Mouse (Mus musculus) lung, postnatal 0 days (tissue): ENCODE measurements around the gene Arl10. TPM values are rescaled to one million over a fixed set of nuclear protein-coding genes. Genes with fewer than 3 reads are reported as not detected.

ENCODE experiments used
- ATAC-seq: fragments of 200-750 bp; cut with Nextera tagmentation; 2 replicates; pipeline ENCODE4 v1.8.0; 2017; ENCODE audit warnings: moderate library complexity
- DNase-seq: peaks from one replicate; pipeline ENCODE4 v3.0.0-alpha.2; 2016; ENCODE audit warnings: low spot score
- H3K27ac ChIP-seq: fragments of 300-500 bp; sonication (generic); 2 replicates; pipeline ENCODE4 v1.5.1; 2014; ENCODE audit warnings: antibody characterized with exemption, mild to moderate bottlenecking, low read length, mixed read lengths
- H3K27me3 ChIP-seq: fragments of 300-500 bp; sonication (generic); replicated peaks from 2 replicates; pipeline ENCODE4 v1.6.1; 2014; ENCODE audit warnings: low read length, mixed read lengths; ENCODE audit not compliant: insufficient read depth
- H3K36me3 ChIP-seq: fragments of 300-500 bp; sonication (generic); 2 replicates; pipeline ENCODE4 v1.6.1; 2014; ENCODE audit warnings: low read length, mixed read lengths; ENCODE audit not compliant: insufficient read depth
- H3K4me1 ChIP-seq: fragments of 300-500 bp; sonication (generic); 2 replicates; pipeline ENCODE4 v1.6.1; 2014; ENCODE audit warnings: antibody characterized with exemption, low read depth, low read length, mixed read lengths; ENCODE audit not compliant: insufficient read depth
- H3K4me2 ChIP-seq: fragments of 300-500 bp; sonication (generic); replicated peaks from 2 replicates; pipeline ENCODE4 v1.6.1; 2014; ENCODE audit warnings: low read depth, mild to moderate bottlenecking, low read length, moderate library complexity, mixed read lengths
- H3K4me3 ChIP-seq: fragments of 300-500 bp; sonication (generic); 2 replicates; pipeline ENCODE4 v1.5.1; 2014; ENCODE audit warnings: low read depth, low read length
- H3K9ac ChIP-seq: fragments of 300-500 bp; sonication (generic); replicated peaks from 2 replicates; pipeline ENCODE4 v1.6.1; 2014; ENCODE audit warnings: low read depth, mild to moderate bottlenecking
- H3K9me3 ChIP-seq: fragments of 300-500 bp; sonication (generic); 2 replicates; pipeline ENCODE4 v1.6.1; 2016; ENCODE audit warnings: low read length, mixed read lengths
- CTCF ChIP-seq: IDR thresholded peaks from 2 replicates; pipeline ENCODE4 v1.5.1; 2016; ENCODE audit warnings: antibody characterized with exemption, mild to moderate bottlenecking
- EP300 ChIP-seq: IDR thresholded peaks from 2 replicates; pipeline ENCODE4 v1.6.1; 2016; ENCODE audit warnings: antibody characterized with exemption, mild to moderate bottlenecking, control low read depth
- WGBS: fragments of 180-500 bp; shearing (Covaris S2); extraction: QIAGEN DNeasy Blood & Tissue Kit; methylation state at CpG from one replicate; pipeline ENCODE4 v1.1.7; 2014; 5-methylcytosine and 5-hydroxymethylcytosine counted together
- polyA plus RNA-seq: library from polyadenylated mRNA; unstranded; fragments of >200 nt; fragmentation: Nextera tagmentation; extraction: Ambion mirVana; gene quantifications from 2 replicates; pipeline ENCODE4 v1.2.1, GENCODE M21; 2015

The Arl10 gene
- 19.1 and 21.4 TPM in 2 replicates for polyA plus RNA-seq

DNA sequence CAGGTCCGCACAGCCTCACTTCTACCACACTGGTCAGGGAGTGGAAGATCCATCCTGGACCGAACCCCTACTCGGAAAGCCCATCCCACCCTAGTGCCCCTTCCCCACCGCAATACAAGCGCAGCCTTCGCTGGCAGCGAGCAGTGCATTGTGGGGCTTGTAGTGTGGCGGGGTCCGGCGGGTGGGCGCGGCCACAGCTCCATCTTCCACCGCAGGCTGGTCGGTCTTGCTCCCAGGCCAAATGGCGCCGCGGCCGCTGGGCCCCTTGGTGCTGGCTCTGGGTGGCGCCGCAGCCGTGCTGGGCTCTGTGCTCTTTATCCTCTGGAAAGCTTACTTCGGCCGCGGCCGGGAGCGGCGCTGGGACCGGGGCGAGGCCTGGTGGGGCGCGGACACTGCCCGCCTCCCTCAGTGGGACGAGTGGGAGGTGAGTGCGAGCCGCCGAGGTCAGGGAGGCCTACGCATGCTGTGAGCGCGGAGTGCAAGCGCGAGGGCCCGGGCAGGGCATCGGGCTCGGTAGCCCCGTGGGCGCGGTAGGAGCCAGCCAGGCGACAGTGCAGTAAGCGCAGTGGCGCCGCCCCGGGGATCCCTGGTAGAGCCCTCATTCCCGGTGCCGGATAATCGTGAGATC is at the start of gene Arl10:
Gene Arl10, plus strand, starts transcription at position 162 of the 628 bp plus-strand sequence.
- H3K4me1 ChIP-seq, result no peaks in the 10 kb centered on the region; the same call in 1 of the 2 replicates
- no peaks in the 10 kb centered on the region for H3K9me3 ChIP-seq
- peak within 1 kb of the TSS; percentile 74 for H3K9ac ChIP-seq
- peak; percentile 71 for DNase-seq
- peak within 1 kb of the TSS; percentile 79 for H3K27ac ChIP-seq
- peak; percentile 93 for ATAC-seq
- 4% methylated on average over 52 of the region's 55 CpGs for WGBS
- H3K4me2 ChIP-seq, result peak within 1 kb of the TSS; percentile 64
- H3K4me3 ChIP-seq, result peak within 1 kb of the TSS; percentile 83
- H3K36me3 ChIP-seq, result no peaks in the 10 kb centered on the region
- TF ChIP-seq CTCF, result peak; percentile 38
- no peak for TF ChIP-seq EP300
- no peaks in the 10 kb centered on the region for H3K27me3 ChIP-seq

DNA sequence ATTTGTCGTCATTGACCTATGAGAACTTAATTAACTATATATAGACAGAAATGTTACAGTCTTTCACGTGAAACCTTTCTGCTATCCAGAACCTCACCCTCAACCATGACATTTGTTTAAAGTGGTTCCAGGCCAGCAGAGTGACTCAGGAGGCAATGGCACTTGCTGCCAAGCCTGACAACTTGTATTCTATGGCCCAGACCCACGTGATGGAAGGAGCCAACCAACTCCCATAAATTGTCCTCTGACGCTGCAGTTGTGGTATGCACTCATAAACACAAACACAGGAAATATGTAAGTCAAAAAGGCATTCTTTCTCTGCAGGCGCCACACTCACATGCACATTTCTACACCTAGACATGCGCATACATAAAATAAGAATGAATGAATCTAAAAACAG is 47.7 kb upstream of the Arl10 start:
- H3K9me3 ChIP-seq, result no peaks in the 10 kb centered on the region
- no peak overlapping the region for H3K4me2 ChIP-seq
- no peak overlapping the region for H3K27ac ChIP-seq
- no peaks in the 10 kb centered on the region for H3K4me1 ChIP-seq
- no peaks in the 10 kb centered on the region for H3K27me3 ChIP-seq
- H3K4me3 ChIP-seq, result no peak overlapping the region
- H3K9ac ChIP-seq, result no peak overlapping the region
- WGBS, result 80% methylated on average over 6 of the region's 6 CpGs
- no peak for TF ChIP-seq EP300
- TF ChIP-seq CTCF, result no peak
- ATAC-seq (no peak), DNase-seq (no peak)
- H3K36me3 ChIP-seq, result no peaks in the 10 kb centered on the region; the same call in none of the 2 replicates

DNA sequence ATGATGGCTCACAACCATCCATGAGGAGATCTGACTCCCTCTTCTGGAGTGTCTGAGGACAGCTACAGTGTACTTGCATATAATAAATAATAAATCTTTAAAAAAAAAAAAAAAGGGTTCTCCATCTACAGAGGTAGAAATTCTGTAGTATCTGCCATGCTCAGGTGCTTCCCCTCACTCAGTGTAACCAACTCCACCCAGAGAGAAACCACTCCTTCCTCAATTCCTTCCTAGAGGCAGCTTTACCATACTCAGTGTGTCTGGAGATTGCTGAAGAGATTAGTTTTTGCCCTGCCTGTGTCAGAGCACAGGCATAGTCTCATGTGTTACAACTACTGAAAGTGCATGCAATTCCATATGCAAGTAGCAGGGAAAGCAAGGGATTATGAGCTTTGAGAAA is 42.7 kb upstream of the Arl10 start:
- Histone ChIP-seq H3K4me1 (no peaks in the 10 kb centered on the region), H3K9ac (no peak overlapping the region), H3K9me3 (no peaks in the 10 kb centered on the region), H3K4me3 (no peak overlapping the region), H3K36me3 (peaks cover 3% of the 10 kb centered on the region; the same call in 1 of the 2 replicates), H3K27ac (no peak overlapping the region), H3K27me3 (no peaks in the 10 kb centered on the region), H3K4me2 (no peak overlapping the region)
- DNase-seq, result no peak
- no peak for TF ChIP-seq EP300
- TF ChIP-seq CTCF, result no peak
- ATAC-seq, result no peak

- no peaks in the 10 kb centered on the region for H3K4me1 ChIP-seq
- no peak for DNase-seq
- H3K9me3 ChIP-seq, result no peaks in the 10 kb centered on the region
- no peak overlapping the region for H3K4me2 ChIP-seq
- no peak overlapping the region for H3K9ac ChIP-seq
- no peak for ATAC-seq
- WGBS, result 82% methylated on average over 7 of the region's 7 CpGs
- H3K4me3 ChIP-seq, result no peak overlapping the region
- H3K27ac ChIP-seq, result no peak overlapping the region
- no peak for TF ChIP-seq EP300
- no peak for TF ChIP-seq CTCF
- H3K36me3 ChIP-seq, result peaks cover 8% of the 10 kb centered on the region; the same call in 1 of the 2 replicates
- no peaks in the 10 kb centered on the region for H3K27me3 ChIP-seq
Observed at GRCm38 (mm10) chr13:54548036-54548435, 26.8 kb upstream of the Arl10 start.

DNA sequence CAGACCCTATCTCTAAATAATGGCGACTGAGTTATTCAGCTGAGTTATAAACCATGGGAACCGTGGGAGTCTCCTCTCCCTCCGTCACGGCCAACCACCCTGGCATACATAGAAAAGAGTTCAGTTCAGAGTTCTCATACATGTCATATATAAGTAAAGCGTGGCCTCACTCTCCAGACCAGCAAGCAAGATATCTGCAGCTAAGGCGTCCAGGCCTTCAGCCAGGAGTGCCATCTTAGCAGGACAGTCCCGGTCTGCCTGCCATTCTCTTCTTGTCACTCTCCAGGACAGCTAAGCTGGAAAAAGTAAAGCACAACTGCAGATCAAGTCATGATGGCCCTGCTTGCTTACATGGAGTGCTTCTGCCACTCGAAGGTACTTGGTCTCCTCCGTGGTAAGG is 18.6 kb upstream of the Arl10 start:
- 92% methylated on average over 9 of the region's 9 CpGs for WGBS
- no peak for TF ChIP-seq EP300
- TF ChIP-seq CTCF, result no peak
- no peaks in the 10 kb centered on the region for H3K4me1 ChIP-seq
- H3K9me3 ChIP-seq, result no peaks in the 10 kb centered on the region
- no peak overlapping the region for H3K4me2 ChIP-seq
- no peak for ATAC-seq
- peaks cover 55% of the 10 kb centered on the region for H3K36me3 ChIP-seq
- no peak for DNase-seq
- no peak overlapping the region for H3K4me3 ChIP-seq
- H3K27me3 ChIP-seq, result no peaks in the 10 kb centered on the region
- H3K27ac ChIP-seq, result no peak overlapping the region
- no peak overlapping the region for H3K9ac ChIP-seq

DNA sequence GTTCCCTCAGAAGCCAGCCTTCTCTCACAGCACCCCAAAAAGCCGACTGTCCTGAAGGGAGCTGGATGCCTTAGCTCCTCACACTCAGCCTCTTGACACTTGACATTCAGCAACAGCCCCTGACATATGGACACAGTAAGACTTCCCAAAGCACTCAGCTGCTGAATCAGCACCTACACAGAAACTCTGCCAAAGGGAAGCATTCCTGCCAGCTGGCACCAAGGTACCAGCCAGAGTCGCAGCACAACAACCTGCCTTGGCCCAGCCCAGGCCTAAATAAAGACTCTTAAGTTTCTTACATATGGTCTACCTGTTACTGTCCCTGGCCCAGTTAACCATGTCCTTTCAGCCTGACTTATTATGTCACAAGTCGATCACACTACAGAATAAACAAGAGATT is 18.0 kb upstream of the Arl10 start:
- Histone ChIP-seq H3K27me3 (no peaks in the 10 kb centered on the region), H3K36me3 (peaks cover 59% of the 10 kb centered on the region), H3K4me1 (no peaks in the 10 kb centered on the region), H3K9ac (no peak overlapping the region), H3K4me3 (no peak overlapping the region), H3K9me3 (no peaks in the 10 kb centered on the region), H3K4me2 (no peak overlapping the region), H3K27ac (no peak overlapping the region)
- 89% methylated on average over 3 of the region's 3 CpGs for WGBS
- TF ChIP-seq CTCF (no peak), EP300 (no peak)
- ATAC-seq (no peak), DNase-seq (no peak)
